Mouse (Mus musculus) liver, postnatal 0 days (tissue): ENCODE data around the gene Pcsk5.

Source experiments
- CTCF ChIP-seq: sonication (generic); IDR thresholded peaks from 2 replicates; pipeline ENCODE4 v1.5.1; 2016; ENCODE audit warnings: antibody characterized with exemption, low read depth
- EP300 ChIP-seq: IDR thresholded peaks from 2 replicates; pipeline ENCODE4 v1.6.1; 2016; ENCODE audit warnings: antibody characterized with exemption, low read depth, mild to moderate bottlenecking

DNA sequence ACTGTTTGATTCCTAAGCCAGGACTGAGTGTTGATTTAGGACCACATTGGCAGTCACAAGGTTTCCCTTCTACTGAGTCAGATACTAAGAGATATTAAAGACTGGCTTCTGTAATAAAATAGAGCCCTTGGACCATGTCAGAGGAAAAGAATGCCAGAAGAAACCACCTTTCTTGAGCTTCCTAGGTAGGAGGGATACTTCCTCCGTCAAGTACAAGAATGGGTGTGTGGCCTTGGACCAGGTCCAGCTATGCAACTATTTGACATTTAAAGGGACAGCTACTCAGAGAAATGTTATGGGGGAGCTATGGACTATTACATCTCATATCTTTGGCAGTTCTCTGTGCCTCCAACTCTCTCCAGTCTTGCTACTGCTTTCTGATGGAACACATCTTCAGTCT lies 244.6 kb downstream of the Pcsk5 start:
- TF ChIP-seq CTCF: no peak
- TF ChIP-seq EP300: no peak
